Mouse (Mus musculus) heart, adult 2 months (tissue): ENCODE data around the gene 4930404N11Rik.

ENCODE experiments used
- CTCF ChIP-seq: fragments of 200-600 bp; IDR thresholded peaks from 2 replicates; pipeline ENCODE4 v1.8.1; 2022; ENCODE audit warnings: antibody characterized with exemption, mild to moderate bottlenecking, moderate library complexity
- EP300 ChIP-seq: fragments of 200-500 bp; IDR thresholded peaks from 2 replicates; pipeline ENCODE4 v1.6.1; 2011; ENCODE audit warnings: low read depth, low read length, control low read depth; ENCODE audit not compliant: insufficient read depth

DNA sequence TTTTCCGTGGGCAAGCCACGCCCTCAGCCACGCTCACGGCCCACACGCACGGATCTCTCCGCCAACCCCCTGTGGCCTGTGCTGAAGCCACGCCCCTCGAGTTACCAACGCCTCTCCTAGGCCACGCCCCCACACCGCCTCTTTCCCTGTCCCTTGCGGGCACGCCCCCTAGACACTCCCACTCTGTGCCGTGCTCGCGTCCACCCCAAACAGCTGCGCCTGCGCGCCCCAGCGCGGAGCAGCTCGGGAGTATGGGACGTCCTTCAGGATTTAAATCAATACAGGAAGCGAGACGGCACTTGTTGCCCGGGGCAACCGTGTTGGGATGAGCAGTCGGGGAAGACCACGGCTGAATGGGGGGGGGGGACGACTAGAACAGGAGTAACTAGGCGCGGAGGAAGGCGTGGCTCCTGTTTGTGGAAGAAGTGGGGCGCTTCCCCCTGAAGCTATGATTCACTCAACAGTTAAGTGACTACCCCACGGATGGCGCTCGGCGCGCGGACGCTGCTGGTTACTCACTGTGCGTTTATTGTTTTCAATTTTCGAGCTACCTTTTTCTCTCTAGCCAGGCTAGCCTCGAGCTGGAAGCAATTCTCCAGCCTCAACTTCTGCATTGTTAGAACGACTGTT lies 13.1 kb upstream of the 4930404N11Rik start:
- no peak for TF ChIP-seq CTCF
- TF ChIP-seq EP300: 0 out of 2 replicates have a peak, but pooled peaks have one; percentile 37
